Mouse (Mus musculus) cerebellum, adult 11-12 months (tissue): ENCODE measurements around the gene Chn2.

ENCODE experiments used
- DNase-seq: peaks from one replicate; pipeline ENCODE4 v3.0.0; 2022

The Chn2 gene

GRCm38 (mm10) chr6:54043536-54043935 is 4.2 kb downstream of the Chn2 start:
- no peak for DNase-seq

GRCm38 (mm10) chr6:54045748-54046721 is 6.7 kb downstream of the Chn2 start:
- peak; percentile 96 for DNase-seq

GRCm38 (mm10) chr6:54046884-54047747 is 7.8 kb downstream of the Chn2 start:
- DNase-seq = peak; percentile 61

- DNase-seq = no peak
These were observed 9.4 kb downstream of the Chn2 start for GRCm38 (mm10) chr6:54048768-54049167.

GRCm38 (mm10) chr6:54051173-54051572 is 11.8 kb downstream of the Chn2 start:
- DNase-seq = no peak

- DNase-seq = no peak
These were observed 12.8 kb downstream of the Chn2 start for GRCm38 (mm10) chr6:54052124-54052523.

GRCm38 (mm10) chr6:54052666-54053065 is 13.3 kb downstream of the Chn2 start:
- DNase-seq = peak; percentile 28

GRCm38 (mm10) chr6:54053316-54053715 is 14.0 kb downstream of the Chn2 start:
- no peak for DNase-seq

GRCm38 (mm10) chr6:54055387-54055786 is 16.0 kb downstream of the Chn2 start:
- no peak for DNase-seq

GRCm38 (mm10) chr6:54056548-54057532 is 17.5 kb downstream of the Chn2 start:
- peak; percentile 41 for DNase-seq

GRCm38 (mm10) chr6:54057661-54058060 is 18.3 kb downstream of the Chn2 start:
- peak; percentile 14 for DNase-seq

- no peak for DNase-seq
These were observed 19.5 kb downstream of the Chn2 start for GRCm38 (mm10) chr6:54058837-54059236.

- no peak for DNase-seq
These were observed 20.9 kb downstream of the Chn2 start for GRCm38 (mm10) chr6:54060258-54060657.

- no peak for DNase-seq
These were observed 22.0 kb downstream of the Chn2 start for GRCm38 (mm10) chr6:54061375-54061774.

- no peak for DNase-seq
These were observed 24.5 kb downstream of the Chn2 start for GRCm38 (mm10) chr6:54063878-54064277.

GRCm38 (mm10) chr6:54067380-54067779 is 28.0 kb downstream of the Chn2 start:
- no peak for DNase-seq

- no peak for DNase-seq
These were observed 29.5 kb downstream of the Chn2 start for GRCm38 (mm10) chr6:54068882-54069281.

- peak; percentile 98 for DNase-seq
These were observed 31.4 kb downstream of the Chn2 start for GRCm38 (mm10) chr6:54070736-54071135.

GRCm38 (mm10) chr6:54071478-54071877 is 32.1 kb downstream of the Chn2 start:
- peak; percentile 67 for DNase-seq

- no peak for DNase-seq
These were observed 35.1 kb downstream of the Chn2 start for GRCm38 (mm10) chr6:54074454-54074853.

- DNase-seq = peak; percentile 81
These were observed 36.1 kb downstream of the Chn2 start for GRCm38 (mm10) chr6:54075419-54075818.

- DNase-seq = no peak
These were observed 37.3 kb downstream of the Chn2 start for GRCm38 (mm10) chr6:54076625-54077024.
